Mouse (Mus musculus): ENCODE results near the gene Gbx2.

The Gbx2 gene

GRCm38 (mm10) chr1:89935493-89936348, 4.7 kb upstream of the Gbx2 start:
- in situ Hi-C loops (cut with MboI; ENCODE audit: unreplicated experiment in 2 of 2) = no loop called here

DNA sequence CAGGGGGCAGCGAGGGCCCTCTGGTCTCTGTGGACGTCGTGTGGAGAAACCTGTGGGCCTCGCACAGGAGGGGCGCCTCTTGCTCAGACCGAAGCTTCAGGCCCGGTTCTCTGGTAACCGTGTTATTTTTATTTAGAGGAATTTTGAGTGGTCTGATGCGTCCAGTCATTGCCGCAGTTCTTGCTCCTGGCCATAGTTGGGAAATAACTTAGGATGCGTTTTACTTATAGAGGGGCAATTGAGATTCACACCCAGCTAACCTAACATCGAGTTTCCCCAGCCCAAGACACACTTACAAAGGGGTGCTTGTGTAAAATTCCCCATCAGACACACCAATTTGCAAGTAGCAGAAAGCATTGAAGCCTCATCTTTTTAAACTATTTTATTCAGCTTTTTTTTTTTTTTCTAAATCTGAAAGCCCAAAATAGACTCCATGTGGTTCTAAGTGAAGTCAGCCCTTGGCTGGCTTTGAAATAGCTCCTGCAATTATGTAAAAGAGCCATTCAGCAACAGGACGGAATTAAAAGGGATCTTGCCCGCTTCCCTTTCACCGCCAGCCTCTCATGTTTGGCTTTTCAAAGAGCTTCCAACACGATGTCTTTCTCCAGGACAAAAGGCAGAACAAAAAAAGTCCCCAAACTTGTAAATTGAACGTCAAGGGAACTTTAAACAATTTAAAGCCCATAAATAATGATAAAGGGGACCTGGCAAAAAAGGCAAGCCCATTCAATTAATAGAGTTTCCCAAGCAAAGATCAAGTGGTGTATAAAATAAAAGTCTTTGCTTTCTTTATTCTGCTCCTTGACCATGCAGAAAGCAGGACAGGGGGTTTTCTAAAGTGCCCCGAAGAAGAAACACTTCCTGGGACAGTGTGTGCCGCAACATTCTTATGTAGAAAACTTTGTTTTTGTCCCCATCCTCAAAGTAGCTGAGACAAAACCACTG, 3.6 kb upstream of the Gbx2 start:
- in situ Hi-C loops (cut with MboI; ENCODE audit: unreplicated experiment in 2 of 2) = no loop called here

- in situ Hi-C loops (cut with MboI; ENCODE audit: unreplicated experiment in 2 of 2) = no loop called here
Observed at GRCm38 (mm10) chr1:89933786-89934185, 2.8 kb upstream of the Gbx2 start.

- in situ Hi-C loops (cut with MboI; ENCODE audit: unreplicated experiment in 2 of 2) = no loop called here
Observed at GRCm38 (mm10) chr1:89933028-89933427, 2.0 kb upstream of the Gbx2 start.

- in situ Hi-C loops (cut with MboI; ENCODE audit: unreplicated experiment in 2 of 2) = no loop called here
Observed at GRCm38 (mm10) chr1:89932616-89933015, 1.6 kb upstream of the Gbx2 start.

GRCm38 (mm10) chr1:89932021-89932423, 1.0 kb upstream of the Gbx2 start:
- in situ Hi-C loops (cut with MboI; ENCODE audit: unreplicated experiment in 2 of 2) = no loop called here

GRCm38 (mm10) chr1:89930551-89930950, 428 bp downstream of the Gbx2 start:
- in situ Hi-C loops (cut with MboI; ENCODE audit: unreplicated experiment in 2 of 2) = no loop called here

- in situ Hi-C loops (cut with MboI; ENCODE audit: unreplicated experiment in 2 of 2) = no loop called here
Observed at GRCm38 (mm10) chr1:89929721-89930505, 1.1 kb downstream of the Gbx2 start.

GRCm38 (mm10) chr1:89929181-89929580, 1.8 kb downstream of the Gbx2 start:
- in situ Hi-C loops (cut with MboI; ENCODE audit: unreplicated experiment in 2 of 2) = no loop called here

DNA sequence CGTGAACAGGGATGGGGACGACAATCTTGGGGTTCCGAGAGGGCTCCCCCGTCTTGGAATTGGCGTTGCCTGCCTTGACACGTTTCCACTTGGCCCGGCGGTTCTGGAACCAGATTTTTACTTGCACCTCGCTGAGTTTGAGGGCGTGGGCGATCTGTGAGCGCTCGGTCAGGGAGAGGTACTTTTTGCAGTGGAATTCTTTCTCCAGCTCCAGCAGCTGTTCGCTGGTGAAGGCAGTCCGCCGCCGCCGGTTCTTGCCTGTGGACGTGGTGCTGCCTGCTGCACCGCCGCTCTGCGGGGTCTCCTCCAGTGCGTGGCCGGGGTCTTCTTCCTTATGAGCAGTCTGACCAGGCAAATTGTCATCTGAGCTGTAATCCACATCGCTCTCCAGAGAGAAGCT, 2.3 kb downstream of the Gbx2 start:
- in situ Hi-C loops (cut with MboI; ENCODE audit: unreplicated experiment in 2 of 2) = no loop called here

GRCm38 (mm10) chr1:89927061-89927661, 3.8 kb downstream of the Gbx2 start:
- in situ Hi-C loops (cut with MboI; ENCODE audit: unreplicated experiment in 2 of 2) = no loop called here

GRCm38 (mm10) chr1:89926583-89927060, 4.4 kb downstream of the Gbx2 start:
- in situ Hi-C loops (cut with MboI; ENCODE audit: unreplicated experiment in 2 of 2) = no loop called here

- in situ Hi-C loops (cut with MboI; ENCODE audit: unreplicated experiment in 2 of 2) = no loop called here
Observed at GRCm38 (mm10) chr1:89925501-89926190, 5.3 kb downstream of the Gbx2 start.

DNA sequence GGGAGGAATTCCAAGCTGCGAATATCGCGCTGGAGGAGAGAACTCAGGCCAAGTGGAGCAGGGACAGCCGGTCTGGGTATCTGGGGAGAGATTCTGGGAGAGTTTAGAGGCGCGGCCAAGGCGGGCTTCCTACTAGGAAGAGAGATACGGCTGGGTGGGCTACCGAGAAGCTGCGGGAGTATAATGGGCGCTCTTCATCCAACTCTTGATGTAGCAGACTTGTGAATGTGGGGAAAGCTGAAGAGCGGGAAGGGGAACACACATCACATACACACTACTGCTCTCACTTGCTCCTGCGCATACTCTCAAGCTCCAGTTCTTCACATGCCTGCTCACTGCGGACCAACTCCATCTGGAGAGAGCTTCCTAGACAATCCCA, 7.3 kb downstream of the Gbx2 start:
- in situ Hi-C loops (cut with MboI; ENCODE audit: unreplicated experiment in 2 of 2) = no loop called here

DNA sequence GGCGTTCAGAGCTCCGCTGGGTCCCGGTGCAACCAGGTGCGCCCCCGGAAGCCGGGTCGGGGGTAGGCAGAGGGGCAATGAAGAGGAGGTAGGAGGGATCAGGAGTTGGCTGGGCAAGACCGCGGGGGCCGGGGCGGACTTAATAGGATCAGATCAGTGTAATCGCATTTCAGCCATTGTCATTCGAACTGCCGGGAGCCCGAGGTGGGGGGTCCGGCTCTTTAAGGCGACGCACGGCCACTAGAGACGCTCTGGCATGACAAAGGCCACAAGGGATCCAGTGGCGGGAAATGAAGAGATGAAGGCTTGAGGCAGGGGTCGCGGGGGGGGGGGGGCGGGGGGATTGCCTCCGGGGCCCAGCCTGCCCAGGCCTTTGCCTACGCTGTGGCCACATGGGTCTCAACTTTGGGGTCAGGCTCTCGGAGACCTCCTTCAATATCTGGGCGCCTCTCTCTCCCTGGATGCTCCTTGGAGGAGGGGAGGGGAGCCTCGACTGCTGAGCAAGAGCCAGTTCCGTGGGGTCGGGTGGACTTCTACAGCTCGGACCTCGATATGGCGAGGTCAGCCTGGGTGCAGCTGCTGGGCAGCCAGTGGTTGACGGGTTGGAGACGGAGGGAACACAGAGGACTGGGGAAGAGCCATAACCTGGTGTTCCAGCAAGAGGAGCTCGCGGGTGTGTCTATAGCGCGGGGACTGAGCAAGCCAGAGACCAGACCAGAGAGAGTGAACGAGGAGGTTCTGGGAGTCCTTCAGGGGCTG, 7.9 kb downstream of the Gbx2 start:
- in situ Hi-C loops (cut with MboI; ENCODE audit: unreplicated experiment in 2 of 2) = no loop called here

- in situ Hi-C loops (cut with MboI; ENCODE audit: unreplicated experiment in 2 of 2) = no loop called here
Observed at GRCm38 (mm10) chr1:89922282-89922681, 8.7 kb downstream of the Gbx2 start.

GRCm38 (mm10) chr1:89921806-89922205, 9.2 kb downstream of the Gbx2 start:
- in situ Hi-C loops (cut with MboI; ENCODE audit: unreplicated experiment in 2 of 2) = no loop called here

- in situ Hi-C loops (cut with MboI; ENCODE audit: unreplicated experiment in 2 of 2) = no loop called here
Observed at GRCm38 (mm10) chr1:89919206-89919605, 11.8 kb downstream of the Gbx2 start.

DNA sequence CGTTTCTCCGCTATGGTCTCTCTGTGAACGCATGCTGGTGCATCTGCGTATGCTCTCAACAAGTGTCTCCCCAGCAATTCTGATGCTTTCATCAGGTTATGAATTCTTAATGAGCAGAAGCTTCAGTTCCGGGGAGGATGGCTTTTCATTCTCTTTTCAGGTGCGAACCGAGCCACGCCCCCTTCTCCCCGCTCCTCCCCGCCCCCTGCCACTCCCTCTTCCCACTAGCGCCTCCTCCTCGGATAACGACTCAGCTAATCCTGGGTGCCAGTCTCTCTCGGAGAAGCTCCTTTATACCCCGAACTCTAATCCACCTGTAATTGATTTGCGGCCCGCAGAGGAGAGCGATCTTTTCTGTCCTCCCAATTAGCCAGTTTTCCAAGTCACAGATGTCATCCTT, 12.9 kb downstream of the Gbx2 start:
- in situ Hi-C loops (cut with MboI; ENCODE audit: unreplicated experiment in 2 of 2) = no loop called here
